Mouse (Mus musculus) ES-Bruce4 (cell line): ENCODE results near the gene Zfp825. TPM values are rescaled to one million over a fixed set of nuclear protein-coding genes. Genes with fewer than 3 reads are reported as not detected.
"Not testable (repeated sequence)": the region's sequence is repeated elsewhere in the genome, so short reads cannot be mapped to it uniquely, and the experiment has no call there.

Source experiments
- H3K27ac ChIP-seq: 2 replicates; pipeline ENCODE4 v1.5.1; 2012; ENCODE audit warnings: low read length, inconsistent platforms; ENCODE audit not compliant: insufficient read depth
- H3K27me3 ChIP-seq: 2 replicates; pipeline ENCODE4 v1.6.1; 2012; ENCODE audit warnings: mild to moderate bottlenecking, low read length, inconsistent platforms; ENCODE audit not compliant: control insufficient read depth, poor library complexity, insufficient read depth, severe bottlenecking
- H3K36me3 ChIP-seq: 2 replicates; pipeline ENCODE4 v1.6.1; 2012; ENCODE audit warnings: inconsistent platforms, mild to moderate bottlenecking, low read length, moderate library complexity; ENCODE audit not compliant: control insufficient read depth, poor library complexity, insufficient read depth, severe bottlenecking
- H3K4me1 ChIP-seq: one replicate; pipeline ENCODE4 v1.8.1; 2011; ENCODE audit warnings: low read length; ENCODE audit not compliant: control insufficient read depth, insufficient read depth
- H3K4me3 ChIP-seq: 2 replicates; pipeline ENCODE4 v1.5.1; 2011; ENCODE audit warnings: low read depth, mild to moderate bottlenecking, low read length
- H3K9ac ChIP-seq: 2 replicates; pipeline ENCODE4 v1.6.1; 2012; ENCODE audit warnings: low read depth, mild to moderate bottlenecking, inconsistent platforms; ENCODE audit not compliant: poor library complexity, severe bottlenecking
- H3K9me3 ChIP-seq: replicated peaks from 2 replicates; pipeline ENCODE4 v1.6.1; 2012; ENCODE audit warnings: mild to moderate bottlenecking, low read length, inconsistent platforms; ENCODE audit not compliant: control insufficient read depth, poor library complexity, insufficient read depth, severe bottlenecking
- CTCF ChIP-seq: IDR thresholded peaks from one replicate; pipeline ENCODE4 v1.8.1; 2011; ENCODE audit warnings: low read depth, low read length
- EP300 ChIP-seq: IDR thresholded peaks from 2 replicates; pipeline ENCODE4 v1.6.1; 2011; ENCODE audit warnings: low read depth, low read length; ENCODE audit not compliant: insufficient read depth
- POLR2A ChIP-seq: IDR thresholded peaks from one replicate; pipeline ENCODE4 v1.8.1; 2011; ENCODE audit warnings: low read length; ENCODE audit not compliant: insufficient read depth
- polyA plus RNA-seq: library from polyadenylated mRNA; stranded (reverse); fragments of >200 nt; gene quantifications from 2 replicates; pipeline ENCODE4 v1.2.4, GENCODE M21; 2011; ENCODE audit warnings: low read depth; ENCODE audit not compliant: missing spikeins, insufficient read depth, insufficient read length

Zfp825 gene
- polyA plus RNA-seq, 1 experiment: 24.5 TPM

- no peaks in the 10 kb centered on the region for H3K36me3 ChIP-seq
- no peaks in the 10 kb centered on the region for H3K9me3 ChIP-seq
- no peaks in the 10 kb centered on the region for H3K27me3 ChIP-seq
- H3K27ac ChIP-seq: peak overlapping the region; percentile 93
- H3K4me3 ChIP-seq: peak overlapping the region; percentile 86
- H3K9ac ChIP-seq: peak overlapping the region; percentile 43
- TF ChIP-seq CTCF (no peak), POLR2A (peak; percentile 76)
- H3K4me1 ChIP-seq: no peaks in the 10 kb centered on the region
These were observed 30.9 kb downstream of the Zfp825 start for GRCm38 (mm10) chr13:74462699-74463385.

DNA sequence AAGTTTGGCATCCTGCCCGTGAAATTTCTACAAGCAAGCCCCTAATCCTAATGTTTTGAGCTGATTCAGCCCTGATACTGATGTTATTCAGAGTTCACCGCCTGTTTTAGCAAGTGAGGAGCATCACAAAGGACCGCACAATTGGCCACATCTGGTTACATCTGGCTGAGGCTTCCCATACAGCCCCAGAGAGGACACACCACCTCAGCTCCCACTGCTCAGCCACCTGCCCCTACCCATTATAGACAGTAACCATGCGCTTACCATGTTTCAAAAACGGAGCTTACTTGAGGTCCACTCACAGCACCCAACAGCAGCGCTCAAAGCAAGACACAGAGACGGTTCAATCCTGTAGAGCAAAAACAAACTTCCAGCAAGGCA, 31.5 kb downstream of the Zfp825 start:
- Histone ChIP-seq H3K27ac (peak overlapping the region; percentile 64), H3K9ac (peak overlapping the region; percentile 43; the same call in 1 of the 2 replicates), H3K4me3 (peak overlapping the region; percentile 86)
- not testable (repeated sequence) for H3K4me1 ChIP-seq, H3K36me3 ChIP-seq, H3K9me3 ChIP-seq, H3K27me3 ChIP-seq

- TF ChIP-seq CTCF (no peak), EP300 (no peak), POLR2A (peak; percentile 78)
- Histone ChIP-seq H3K4me3 (peak overlapping the region; percentile 69), H3K9me3 (no peaks in the 10 kb centered on the region)
These were observed 53.9 kb downstream of the Zfp825 start for GRCm38 (mm10) chr13:74439895-74440294.

More at GRCm38 (mm10) chr13:74439895-74440294, 53.9 kb downstream of the Zfp825 start:
- H3K4me1 ChIP-seq: peaks cover 2% of the 10 kb centered on the region
- H3K27ac ChIP-seq: no peak overlapping the region
- no peaks in the 10 kb centered on the region for H3K27me3 ChIP-seq
- peak overlapping the region; percentile 7; the same call in 1 of the 2 replicates for H3K9ac ChIP-seq
- H3K36me3 ChIP-seq: no peaks in the 10 kb centered on the region

Other genes with a start within 250 kb of the Zfp825 start
- gene Ahrr, start 201.7 kb downstream of the Zfp825 start, polyA plus RNA-seq: 0.37 and 1.7 TPM in 2 replicates
- gene Pdcd6, start 176.4 kb downstream of the Zfp825 start, polyA plus RNA-seq: 88.7 and 97.1 TPM in 2 replicates
- gene Sdha, start 143.7 kb downstream of the Zfp825 start, polyA plus RNA-seq: 219 and 239 TPM in 2 replicates
- 55.8 TPM in 2 replicates for gene Ccdc127, start 143.7 kb downstream of the Zfp825 start, polyA plus RNA-seq
- not detected in 2 replicates for gene Lrrc14b, start 130.0 kb downstream of the Zfp825 start, polyA plus RNA-seq
- gene Zfp72, start 103.2 kb downstream of the Zfp825 start, polyA plus RNA-seq: 4.9 and 5.9 TPM in 2 replicates
- 599 and 638 TPM in 2 replicates for gene Ftl1-ps1, start 94.3 kb downstream of the Zfp825 start, polyA plus RNA-seq
- 43.5 and 46.1 TPM in 2 replicates for gene Erap1, start 145.6 kb upstream of the Zfp825 start, polyA plus RNA-seq